Mouse (Mus musculus): ENCODE measurements around the gene Pigs. TPM values are rescaled to one million over a fixed set of nuclear protein-coding genes. Genes with fewer than 3 reads are reported as not detected.

Pigs gene
- 31.1 and 33.3 TPM in 2 replicates for polyA plus RNA-seq (2015; fragmentation: Nextera tagmentation; extraction: Ambion mirVana)

- H3K27ac ChIP-seq (replicated peaks) = peak within 1 kb of the TSS; percentile 70
- H3K4me2 ChIP-seq = peak within 1 kb of the TSS; percentile 95
- WGBS (ENCODE audit: insufficient replicate concordance) = 9% methylated on average over 37 of the region's 37 CpGs
- peaks cover 4% of the 10 kb centered on the region for H3K36me3 ChIP-seq (replicated peaks)
- H3K27me3 ChIP-seq = no peaks in the 10 kb centered on the region
- H3K9me3 ChIP-seq (replicated peaks) = no peaks in the 10 kb centered on the region
- peak within 1 kb of the TSS; percentile 81 for H3K9ac ChIP-seq
- H3K4me1 ChIP-seq (replicated peaks) = peaks cover 22% of the 10 kb centered on the region
- peak within 1 kb of the TSS; percentile 84 for H3K4me3 ChIP-seq (replicated peaks)
- peak; percentile 93 for ATAC-seq (ENCODE audit: insufficient read depth)
Observed at GRCm38 (mm10) chr11:78327634-78328511, at the start of gene Pigs. TSS of gene Pigs (plus strand) at chr11:78328415.

- WGBS (ENCODE audit: insufficient replicate concordance) = 74% methylated on average over 7 of the region's 7 CpGs
- Histone ChIP-seq H3K9me3 (replicated peaks) (no peaks in the 10 kb centered on the region), H3K27me3 (no peaks in the 10 kb centered on the region), H3K27ac (replicated peaks) (no peak overlapping the region), H3K9ac (no peak overlapping the region), H3K4me3 (replicated peaks) (no peak overlapping the region), H3K4me1 (replicated peaks) (no peaks in the 10 kb centered on the region), H3K36me3 (replicated peaks) (peaks cover 92% of the 10 kb centered on the region), H3K4me2 (no peak overlapping the region)
- ATAC-seq (ENCODE audit: insufficient read depth) = no peak
Observed at GRCm38 (mm10) chr11:78278853-78279252, 49.4 kb upstream of the Pigs start.

- WGBS (ENCODE audit: insufficient replicate concordance) = 79% methylated on average over 4 of the region's 4 CpGs
- no peak for ATAC-seq (ENCODE audit: insufficient read depth)
- no peak overlapping the region for H3K9ac ChIP-seq
Observed at GRCm38 (mm10) chr11:78279586-78279985, 48.6 kb upstream of the Pigs start.

GRCm38 (mm10) chr11:78289146-78289763 lies 39.0 kb upstream of the Pigs start:
- peaks cover 75% of the 10 kb centered on the region for H3K36me3 ChIP-seq (replicated peaks)
- WGBS (ENCODE audit: insufficient replicate concordance) = 73% methylated on average over 7 of the region's 7 CpGs

More at GRCm38 (mm10) chr11:78279586-78279985, 48.6 kb upstream of the Pigs start:
- Histone ChIP-seq H3K27ac (replicated peaks) (no peak overlapping the region), H3K36me3 (replicated peaks) (peaks cover 91% of the 10 kb centered on the region), H3K27me3 (no peaks in the 10 kb centered on the region), H3K9me3 (replicated peaks) (no peaks in the 10 kb centered on the region), H3K4me2 (no peak overlapping the region), H3K4me1 (replicated peaks) (no peaks in the 10 kb centered on the region), H3K4me3 (replicated peaks) (no peak overlapping the region)

GRCm38 (mm10) chr11:78290654-78291053 lies 37.6 kb upstream of the Pigs start, which contains the start of gene BC030499:
TSS of gene BC030499 (plus strand) at chr11:78290841.
- 84% methylated on average over 4 of the region's 4 CpGs for WGBS (ENCODE audit: insufficient replicate concordance)
- no peaks in the 10 kb centered on the region for H3K27me3 ChIP-seq
- no peak for ATAC-seq (ENCODE audit: insufficient read depth)
- no peaks in the 10 kb centered on the region for H3K4me1 ChIP-seq (replicated peaks)
- no peak within 1 kb of the TSS for H3K4me2 ChIP-seq
- no peak within 1 kb of the TSS for H3K4me3 ChIP-seq (replicated peaks)
- H3K9me3 ChIP-seq (replicated peaks) = no peaks in the 10 kb centered on the region
- H3K36me3 ChIP-seq (replicated peaks) = peaks cover 62% of the 10 kb centered on the region
- H3K9ac ChIP-seq = no peak within 1 kb of the TSS
- H3K27ac ChIP-seq (replicated peaks) = no peak within 1 kb of the TSS

More at GRCm38 (mm10) chr11:78289146-78289763, 39.0 kb upstream of the Pigs start:
- no peak overlapping the region for H3K4me2 ChIP-seq
- H3K4me1 ChIP-seq (replicated peaks) = no peaks in the 10 kb centered on the region
- no peak overlapping the region for H3K4me3 ChIP-seq (replicated peaks)
- no peak overlapping the region for H3K9ac ChIP-seq
- H3K9me3 ChIP-seq (replicated peaks) = no peaks in the 10 kb centered on the region
- H3K27ac ChIP-seq (replicated peaks) = no peak overlapping the region
- no peaks in the 10 kb centered on the region for H3K27me3 ChIP-seq
- no peak for ATAC-seq (ENCODE audit: insufficient read depth)

- Histone ChIP-seq H3K27me3 (no peaks in the 10 kb centered on the region), H3K4me2 (no peak overlapping the region), H3K4me1 (replicated peaks) (no peaks in the 10 kb centered on the region), H3K9ac (no peak overlapping the region), H3K4me3 (replicated peaks) (no peak overlapping the region), H3K27ac (replicated peaks) (no peak overlapping the region), H3K36me3 (replicated peaks) (peaks cover 25% of the 10 kb centered on the region), H3K9me3 (replicated peaks) (no peaks in the 10 kb centered on the region)
- 73% methylated on average over 6 of the region's 6 CpGs for WGBS (ENCODE audit: insufficient replicate concordance)
- no peak for ATAC-seq (ENCODE audit: insufficient read depth)
Observed at GRCm38 (mm10) chr11:78294585-78294984, 33.6 kb upstream of the Pigs start.

GRCm38 (mm10) chr11:78300917-78301316 lies 27.3 kb upstream of the Pigs start:
- Histone ChIP-seq H3K4me3 (replicated peaks) (peak overlapping the region; percentile 90), H3K27me3 (no peaks in the 10 kb centered on the region), H3K36me3 (replicated peaks) (peaks cover 29% of the 10 kb centered on the region), H3K27ac (replicated peaks) (peak overlapping the region; percentile 85), H3K4me1 (replicated peaks) (peaks cover 35% of the 10 kb centered on the region), H3K4me2 (peak overlapping the region; percentile 78), H3K9ac (peak overlapping the region; percentile 86), H3K9me3 (replicated peaks) (no peaks in the 10 kb centered on the region)
- WGBS (ENCODE audit: insufficient replicate concordance) = 73% methylated on average over 7 of the region's 7 CpGs
- peak; percentile 5; the same call in 1 of the 2 replicates for ATAC-seq (ENCODE audit: insufficient read depth)

GRCm38 (mm10) chr11:78301357-78302084 lies 26.7 kb upstream of the Pigs start, which contains the start of gene Spag5:
TSS of gene Spag5 (plus strand) at chr11:78301529.
- peaks cover 35% of the 10 kb centered on the region for H3K36me3 ChIP-seq (replicated peaks)
- peak within 1 kb of the TSS; percentile 78 for H3K4me2 ChIP-seq
- under 1% methylated on average over 49 of the region's 49 CpGs for WGBS (ENCODE audit: insufficient replicate concordance)
- peaks cover 40% of the 10 kb centered on the region for H3K4me1 ChIP-seq (replicated peaks)
- H3K9me3 ChIP-seq (replicated peaks) = no peaks in the 10 kb centered on the region
- ATAC-seq (ENCODE audit: insufficient read depth) = peak; percentile 98
- peak within 1 kb of the TSS; percentile 86 for H3K9ac ChIP-seq
- peak within 1 kb of the TSS; percentile 85 for H3K27ac ChIP-seq (replicated peaks)
- H3K27me3 ChIP-seq = no peaks in the 10 kb centered on the region
- H3K4me3 ChIP-seq (replicated peaks) = peak within 1 kb of the TSS; percentile 90

GRCm38 (mm10) chr11:78305272-78305671 lies 22.9 kb upstream of the Pigs start:
- no peaks in the 10 kb centered on the region for H3K27me3 ChIP-seq
- H3K4me1 ChIP-seq (replicated peaks) = peaks cover 51% of the 10 kb centered on the region
- H3K9me3 ChIP-seq (replicated peaks) = no peaks in the 10 kb centered on the region
- WGBS (ENCODE audit: insufficient replicate concordance) = 83% methylated on average over 4 of the region's 4 CpGs
- H3K9ac ChIP-seq = no peak overlapping the region
- H3K4me3 ChIP-seq (replicated peaks) = peak overlapping the region; percentile 23
- no peak for ATAC-seq (ENCODE audit: insufficient read depth)
- H3K27ac ChIP-seq (replicated peaks) = no peak overlapping the region
- H3K36me3 ChIP-seq (replicated peaks) = peaks cover 71% of the 10 kb centered on the region
- H3K4me2 ChIP-seq = peak overlapping the region; percentile 43

- peaks cover 16% of the 10 kb centered on the region for H3K4me1 ChIP-seq (replicated peaks)
- no peak overlapping the region for H3K27ac ChIP-seq (replicated peaks)
- H3K4me3 ChIP-seq (replicated peaks) = no peak overlapping the region
- H3K36me3 ChIP-seq (replicated peaks) = peaks cover 97% of the 10 kb centered on the region
- H3K4me2 ChIP-seq = no peak overlapping the region
- no peaks in the 10 kb centered on the region for H3K27me3 ChIP-seq
- no peak overlapping the region for H3K9ac ChIP-seq
- 92% methylated on average over 8 of the region's 8 CpGs for WGBS (ENCODE audit: insufficient replicate concordance)
- ATAC-seq (ENCODE audit: insufficient read depth) = no peak
- H3K9me3 ChIP-seq (replicated peaks) = no peaks in the 10 kb centered on the region
Observed at GRCm38 (mm10) chr11:78310861-78311511, 17.2 kb upstream of the Pigs start.
